Mouse (Mus musculus) embryonic facial prominence, embryonic 14.5 days (tissue): ENCODE results near the gene Cxcr5. TPM values are rescaled to one million over a fixed set of nuclear protein-coding genes. Genes with fewer than 3 reads are reported as not detected.

Experiments used
- ATAC-seq: fragments of 200-750 bp; cut with Nextera tagmentation; 2 replicates; pipeline ENCODE4 v1.8.0; 2017; ENCODE audit warnings: low read depth, moderate number of reproducible peaks, moderate TSS enrichment
- DNase-seq: peaks from one replicate; pipeline ENCODE4 v3.0.0-alpha.2; 2015; ENCODE audit warnings: low spot score
- H3K27ac ChIP-seq: fragments of 300-500 bp; sonication (generic); replicated peaks from 2 replicates; pipeline ENCODE4 v1.5.1; 2014; ENCODE audit warnings: low read depth, mild to moderate bottlenecking, low read length, moderate library complexity
- H3K27me3 ChIP-seq: fragments of 300-500 bp; sonication (generic); replicated peaks from 2 replicates; pipeline ENCODE4 v1.6.1; 2014; ENCODE audit warnings: low read length; ENCODE audit not compliant: control insufficient read depth, insufficient read depth
- H3K36me3 ChIP-seq: fragments of 300-500 bp; sonication (generic); 2 replicates; pipeline ENCODE4 v1.6.1; 2014; ENCODE audit warnings: low read length, mixed read lengths; ENCODE audit not compliant: control insufficient read depth, insufficient read depth
- H3K4me1 ChIP-seq: fragments of 300-500 bp; sonication (generic); 2 replicates; pipeline ENCODE4 v1.6.1; 2014; ENCODE audit warnings: antibody characterized with exemption, low read length; ENCODE audit not compliant: control insufficient read depth, insufficient read depth
- H3K4me2 ChIP-seq: fragments of 300-500 bp; sonication (generic); 2 replicates; pipeline ENCODE4 v1.6.1; 2014; ENCODE audit warnings: low read depth, mild to moderate bottlenecking, low read length, moderate library complexity, mixed read lengths
- H3K4me3 ChIP-seq: fragments of 300-500 bp; sonication (generic); 2 replicates; pipeline ENCODE4 v1.5.1; 2014; ENCODE audit warnings: low read depth, mild to moderate bottlenecking, low read length
- H3K9ac ChIP-seq: fragments of 300-500 bp; sonication (generic); 2 replicates; pipeline ENCODE4 v1.6.1; 2014; ENCODE audit warnings: low read depth, mild to moderate bottlenecking, low read length, moderate library complexity, mixed read lengths
- H3K9me3 ChIP-seq: fragments of 300-500 bp; sonication (generic); 2 replicates; pipeline ENCODE4 v1.6.1; 2016; ENCODE audit warnings: low read length; ENCODE audit not compliant: control insufficient read depth
- WGBS: fragments of 180-500 bp; shearing (Covaris S2); extraction: QIAGEN DNeasy Blood & Tissue Kit; methylation state at CpG from one replicate; pipeline ENCODE4 v1.1.7; 2014; 5-methylcytosine and 5-hydroxymethylcytosine counted together
- polyA plus RNA-seq: library from polyadenylated mRNA; unstranded; fragments of >200 nt; fragmentation: Nextera tagmentation; extraction: Ambion mirVana; gene quantifications from 2 replicates; pipeline ENCODE4 v1.2.1, GENCODE M21; 2014

Gene Cxcr5
- polyA plus RNA-seq, 1 experiment from 2014 or later = 0.35 TPM

- H3K27me3 ChIP-seq = no peaks in the 10 kb centered on the region
- H3K9me3 ChIP-seq = no peaks in the 10 kb centered on the region
- H3K4me1 ChIP-seq = peaks cover 24% of the 10 kb centered on the region
- H3K4me3 ChIP-seq = peak overlapping the region; percentile 100
- DNase-seq (no peak), ATAC-seq (no peak)
- 69% methylated on average over 6 of the region's 6 CpGs for WGBS
- peak overlapping the region; percentile 50 for H3K9ac ChIP-seq
- peak overlapping the region; percentile 100; the same call in 1 of the 2 replicates for H3K27ac ChIP-seq
- peak overlapping the region; percentile 72 for H3K4me2 ChIP-seq
- H3K36me3 ChIP-seq = peaks cover 10% of the 10 kb centered on the region
Observed at GRCm38 (mm10) chr9:44602766-44603165, 41.1 kb upstream of the Cxcr5 start.

- no peak overlapping the region for H3K4me3 ChIP-seq
Observed at GRCm38 (mm10) chr9:44600801-44601200, 39.1 kb upstream of the Cxcr5 start.

GRCm38 (mm10) chr9:44599616-44600015 is 37.9 kb upstream of the Cxcr5 start:
- peaks cover 15% of the 10 kb centered on the region for H3K4me1 ChIP-seq
- 20% methylated on average over 4 of the region's 6 CpGs for WGBS
- H3K9me3 ChIP-seq = no peaks in the 10 kb centered on the region
- ATAC-seq = no peak
- H3K9ac ChIP-seq = peak overlapping the region; percentile 45; the same call in 1 of the 2 replicates
- no peak overlapping the region for H3K27ac ChIP-seq
- H3K36me3 ChIP-seq = no peaks in the 10 kb centered on the region
- DNase-seq = no peak
- peak overlapping the region; percentile 16; the same call in 1 of the 2 replicates for H3K4me3 ChIP-seq
- no peaks in the 10 kb centered on the region for H3K27me3 ChIP-seq
- H3K4me2 ChIP-seq = peak overlapping the region; percentile 44

More at GRCm38 (mm10) chr9:44600801-44601200, 39.1 kb upstream of the Cxcr5 start:
- no peaks in the 10 kb centered on the region for H3K9me3 ChIP-seq
- H3K27me3 ChIP-seq = no peaks in the 10 kb centered on the region
- no peak overlapping the region for H3K27ac ChIP-seq
- ATAC-seq (no peak), DNase-seq (no peak)
- H3K4me1 ChIP-seq = peaks cover 15% of the 10 kb centered on the region
- no peaks in the 10 kb centered on the region for H3K36me3 ChIP-seq
- 77% methylated on average over 6 of the region's 6 CpGs for WGBS
- no peak overlapping the region for H3K9ac ChIP-seq
- no peak overlapping the region for H3K4me2 ChIP-seq

- WGBS = 6% methylated on average over 18 of the region's 18 CpGs
- peaks cover 15% of the 10 kb centered on the region for H3K4me1 ChIP-seq
- H3K4me3 ChIP-seq = peak overlapping the region; percentile 16
- H3K9ac ChIP-seq = peak overlapping the region; percentile 45
- H3K9me3 ChIP-seq = no peaks in the 10 kb centered on the region
- peak; percentile 51 for ATAC-seq
- peak; percentile 78 for DNase-seq
- peak overlapping the region; percentile 44 for H3K4me2 ChIP-seq
- no peak overlapping the region for H3K27ac ChIP-seq
- no peaks in the 10 kb centered on the region for H3K27me3 ChIP-seq
- no peaks in the 10 kb centered on the region for H3K36me3 ChIP-seq
Observed at GRCm38 (mm10) chr9:44598899-44599495, 37.3 kb upstream of the Cxcr5 start.

- H3K4me3 ChIP-seq = no peak overlapping the region
- no peak overlapping the region for H3K9ac ChIP-seq
- WGBS = 82% methylated on average over 2 of the region's 2 CpGs
- no peak for ATAC-seq
- peaks cover 11% of the 10 kb centered on the region for H3K4me1 ChIP-seq
- no peak for DNase-seq
- no peaks in the 10 kb centered on the region for H3K36me3 ChIP-seq
- no peaks in the 10 kb centered on the region for H3K9me3 ChIP-seq
- no peak overlapping the region for H3K27ac ChIP-seq
- H3K27me3 ChIP-seq = no peaks in the 10 kb centered on the region
- no peak overlapping the region for H3K4me2 ChIP-seq
Observed at GRCm38 (mm10) chr9:44597742-44598141, 36.1 kb upstream of the Cxcr5 start.

- H3K27ac ChIP-seq = no peak overlapping the region
- WGBS = 87% methylated on average over 1 of the region's 1 CpGs
- H3K4me1 ChIP-seq = peaks cover 11% of the 10 kb centered on the region
- no peaks in the 10 kb centered on the region for H3K9me3 ChIP-seq
- no peaks in the 10 kb centered on the region for H3K27me3 ChIP-seq
- no peak for ATAC-seq
- no peak overlapping the region for H3K4me3 ChIP-seq
- H3K4me2 ChIP-seq = no peak overlapping the region
- no peaks in the 10 kb centered on the region for H3K36me3 ChIP-seq
- no peak for DNase-seq
- H3K9ac ChIP-seq = no peak overlapping the region
Observed at GRCm38 (mm10) chr9:44595537-44595930, 33.9 kb upstream of the Cxcr5 start.

- peaks cover 11% of the 10 kb centered on the region for H3K4me1 ChIP-seq
- H3K27ac ChIP-seq = no peak overlapping the region
- no peaks in the 10 kb centered on the region for H3K36me3 ChIP-seq
- H3K4me3 ChIP-seq = no peak overlapping the region
- DNase-seq (no peak), ATAC-seq (no peak)
- no peaks in the 10 kb centered on the region for H3K27me3 ChIP-seq
- 80% methylated on average over 9 of the region's 9 CpGs for WGBS
- no peak overlapping the region for H3K9ac ChIP-seq
- H3K9me3 ChIP-seq = no peaks in the 10 kb centered on the region
- no peak overlapping the region for H3K4me2 ChIP-seq
Observed at GRCm38 (mm10) chr9:44594901-44595536, 33.3 kb upstream of the Cxcr5 start.

- ATAC-seq = no peak
- no peak overlapping the region for H3K4me3 ChIP-seq
- H3K36me3 ChIP-seq = no peaks in the 10 kb centered on the region
- no peaks in the 10 kb centered on the region for H3K27me3 ChIP-seq
- WGBS = 81% methylated on average over 4 of the region's 4 CpGs
- H3K9ac ChIP-seq = no peak overlapping the region
- no peak for DNase-seq
- no peak overlapping the region for H3K27ac ChIP-seq
- H3K9me3 ChIP-seq = no peaks in the 10 kb centered on the region
- peaks cover 4% of the 10 kb centered on the region for H3K4me1 ChIP-seq
- H3K4me2 ChIP-seq = no peak overlapping the region
Observed at GRCm38 (mm10) chr9:44593886-44594285, 32.2 kb upstream of the Cxcr5 start.

GRCm38 (mm10) chr9:44593221-44593620 is 31.5 kb upstream of the Cxcr5 start:
- no peaks in the 10 kb centered on the region for H3K27me3 ChIP-seq
- 83% methylated on average over 4 of the region's 4 CpGs for WGBS
- H3K4me1 ChIP-seq = no peaks in the 10 kb centered on the region
- no peak for DNase-seq
- H3K27ac ChIP-seq = no peak overlapping the region
- no peak for ATAC-seq
- H3K4me3 ChIP-seq = no peak overlapping the region
- H3K9me3 ChIP-seq = no peaks in the 10 kb centered on the region
- no peaks in the 10 kb centered on the region for H3K36me3 ChIP-seq
- H3K9ac ChIP-seq = no peak overlapping the region
- H3K4me2 ChIP-seq = no peak overlapping the region
